Mouse (Mus musculus) limb, embryonic 10.5 days (tissue): ENCODE results near the gene Rtf2. TPM values are rescaled to one million over a fixed set of nuclear protein-coding genes. Genes with fewer than 3 reads are reported as not detected.

Experiments used
- DNase-seq: peaks from one replicate; pipeline ENCODE4 v3.0.0-alpha.2; 2017; ENCODE audit warnings: low spot score
- H3K27ac ChIP-seq: fragments of 300-500 bp; sonication (generic); 2 replicates; pipeline ENCODE4 v1.5.1; 2016; ENCODE audit warnings: mild to moderate bottlenecking
- H3K27me3 ChIP-seq: fragments of 300-500 bp; sonication (generic); 2 replicates; pipeline ENCODE4 v1.6.1; 2016; ENCODE audit warnings: low read depth, mild to moderate bottlenecking; ENCODE audit not compliant: poor library complexity, severe bottlenecking
- H3K36me3 ChIP-seq: fragments of 300-500 bp; sonication (generic); 2 replicates; pipeline ENCODE4 v1.6.1; 2016; ENCODE audit warnings: mild to moderate bottlenecking, moderate library complexity
- H3K4me1 ChIP-seq: fragments of 300-500 bp; sonication (generic); 2 replicates; pipeline ENCODE4 v1.6.1; 2016
- H3K4me3 ChIP-seq: fragments of 300-500 bp; sonication (generic); 2 replicates; pipeline ENCODE4 v1.5.1; 2016; ENCODE audit warnings: mild to moderate bottlenecking, moderate library complexity
- H3K9me3 ChIP-seq: fragments of 300-500 bp; sonication (generic); replicated peaks from 2 replicates; pipeline ENCODE4 v1.6.1; 2016; ENCODE audit warnings: mild to moderate bottlenecking
- WGBS: fragments of 180-500 bp; shearing (Covaris S2); methylation state at CpG from one replicate; pipeline ENCODE4 v1.1.7; 2016; 5-methylcytosine and 5-hydroxymethylcytosine counted together
- polyA plus RNA-seq: library from polyadenylated mRNA; unstranded; fragments of >200 nt; fragmentation: Nextera tagmentation; extraction: Ambion mirVana; gene quantifications from 2 replicates; pipeline ENCODE4 v1.2.1, GENCODE M21; 2016

The Rtf2 gene
- polyA plus RNA-seq, 1 experiment from 2014 or later: 79.5 TPM

- 94% methylated on average over 4 of the region's 4 CpGs for WGBS
- no peaks in the 10 kb centered on the region for H3K4me1 ChIP-seq
- peaks cover 88% of the 10 kb centered on the region for H3K36me3 ChIP-seq
- no peak overlapping the region for H3K27ac ChIP-seq
- H3K27me3 ChIP-seq: no peaks in the 10 kb centered on the region
- H3K4me3 ChIP-seq: no peak overlapping the region
- DNase-seq: no peak
- H3K9me3 ChIP-seq: no peaks in the 10 kb centered on the region
These were observed 8.0 kb downstream of the Rtf2 start for GRCm38 (mm10) chr2:172448329-172448728.

- Histone ChIP-seq H3K36me3 (peaks cover 90% of the 10 kb centered on the region), H3K4me3 (no peak overlapping the region), H3K9me3 (no peaks in the 10 kb centered on the region), H3K27me3 (no peaks in the 10 kb centered on the region), H3K4me1 (no peaks in the 10 kb centered on the region), H3K27ac (no peak overlapping the region)
- 90% methylated on average over 6 of the region's 6 CpGs for WGBS
- no peak for DNase-seq
These were observed 10.3 kb downstream of the Rtf2 start for GRCm38 (mm10) chr2:172450640-172451039.

GRCm38 (mm10) chr2:172452031-172452430, 11.7 kb downstream of the Rtf2 start:
- H3K36me3 ChIP-seq: peaks cover 78% of the 10 kb centered on the region
- H3K27me3 ChIP-seq: no peaks in the 10 kb centered on the region
- no peak for DNase-seq
- H3K4me3 ChIP-seq: no peak overlapping the region
- 95% methylated on average over 4 of the region's 4 CpGs for WGBS
- H3K27ac ChIP-seq: no peak overlapping the region
- no peaks in the 10 kb centered on the region for H3K9me3 ChIP-seq
- H3K4me1 ChIP-seq: no peaks in the 10 kb centered on the region

- H3K27ac ChIP-seq: no peak overlapping the region
- WGBS: 94% methylated on average over 10 of the region's 10 CpGs
- H3K4me3 ChIP-seq: no peak overlapping the region
- H3K27me3 ChIP-seq: no peaks in the 10 kb centered on the region
- H3K4me1 ChIP-seq: no peaks in the 10 kb centered on the region
- no peak for DNase-seq
- H3K9me3 ChIP-seq: no peaks in the 10 kb centered on the region
- H3K36me3 ChIP-seq: peaks cover 77% of the 10 kb centered on the region
These were observed 12.1 kb downstream of the Rtf2 start for GRCm38 (mm10) chr2:172452458-172452857.

- H3K36me3 ChIP-seq: peaks cover 56% of the 10 kb centered on the region
- 90% methylated on average over 11 of the region's 11 CpGs for WGBS
- peaks cover 12% of the 10 kb centered on the region for H3K4me1 ChIP-seq
- DNase-seq: no peak
- H3K9me3 ChIP-seq: no peaks in the 10 kb centered on the region
- H3K27me3 ChIP-seq: no peaks in the 10 kb centered on the region
- H3K4me3 ChIP-seq: no peak within 1 kb of the TSS
- H3K27ac ChIP-seq: no peak within 1 kb of the TSS
These were observed 18.1 kb downstream of the Rtf2 start, which contains the start of gene Gcnt7 for GRCm38 (mm10) chr2:172458496-172458895. Gene Gcnt7 (minus strand): TSS chr2:172458596.

- Histone ChIP-seq H3K9me3 (no peaks in the 10 kb centered on the region), H3K27me3 (no peaks in the 10 kb centered on the region), H3K36me3 (peaks cover 64% of the 10 kb centered on the region), H3K4me1 (peaks cover 12% of the 10 kb centered on the region), H3K27ac (no peak overlapping the region), H3K4me3 (no peak overlapping the region)
- DNase-seq: no peak
- 41% methylated on average over 2 of the region's 2 CpGs for WGBS
These were observed 20.3 kb downstream of the Rtf2 start for GRCm38 (mm10) chr2:172460647-172461046.

- Histone ChIP-seq H3K4me1 (peaks cover 12% of the 10 kb centered on the region), H3K4me3 (no peak overlapping the region), H3K27me3 (no peaks in the 10 kb centered on the region), H3K9me3 (no peaks in the 10 kb centered on the region), H3K36me3 (peaks cover 77% of the 10 kb centered on the region), H3K27ac (no peak overlapping the region)
- no peak for DNase-seq
- 91% methylated on average over 4 of the region's 4 CpGs for WGBS
These were observed 22.5 kb downstream of the Rtf2 start for GRCm38 (mm10) chr2:172462813-172463212.

GRCm38 (mm10) chr2:172466427-172467132, 26.2 kb downstream of the Rtf2 start:
- no peaks in the 10 kb centered on the region for H3K9me3 ChIP-seq
- H3K4me1 ChIP-seq: no peaks in the 10 kb centered on the region
- peaks cover 84% of the 10 kb centered on the region for H3K36me3 ChIP-seq
- no peak for DNase-seq
- no peak overlapping the region for H3K27ac ChIP-seq
- 91% methylated on average over 11 of the region's 11 CpGs for WGBS
- H3K27me3 ChIP-seq: no peaks in the 10 kb centered on the region
- H3K4me3 ChIP-seq: no peak overlapping the region

GRCm38 (mm10) chr2:172467206-172467605, 26.9 kb downstream of the Rtf2 start:
- WGBS: 93% methylated on average over 5 of the region's 5 CpGs
- H3K36me3 ChIP-seq: peaks cover 78% of the 10 kb centered on the region
- no peak overlapping the region for H3K4me3 ChIP-seq
- no peaks in the 10 kb centered on the region for H3K27me3 ChIP-seq
- no peak for DNase-seq
- no peaks in the 10 kb centered on the region for H3K9me3 ChIP-seq
- H3K27ac ChIP-seq: no peak overlapping the region
- H3K4me1 ChIP-seq: no peaks in the 10 kb centered on the region

- no peak overlapping the region for H3K4me3 ChIP-seq
- DNase-seq: no peak
- H3K9me3 ChIP-seq: no peaks in the 10 kb centered on the region
- H3K27me3 ChIP-seq: no peaks in the 10 kb centered on the region
- peaks cover 67% of the 10 kb centered on the region for H3K36me3 ChIP-seq
- H3K4me1 ChIP-seq: no peaks in the 10 kb centered on the region
- no peak overlapping the region for H3K27ac ChIP-seq
- 94% methylated on average over 11 of the region's 11 CpGs for WGBS
These were observed 28.0 kb downstream of the Rtf2 start for GRCm38 (mm10) chr2:172468346-172468819.

GRCm38 (mm10) chr2:172472318-172472717, 32.0 kb downstream of the Rtf2 start, which contains the start of gene Fam209:
Gene Fam209 (plus strand): TSS chr2:172472520.
- H3K27me3 ChIP-seq: no peaks in the 10 kb centered on the region; the same call in 1 of the 2 replicates
- DNase-seq: no peak
- WGBS: 88% methylated on average over 11 of the region's 11 CpGs
- H3K4me3 ChIP-seq: no peak within 1 kb of the TSS
- H3K4me1 ChIP-seq: peaks cover 6% of the 10 kb centered on the region; the same call in 1 of the 2 replicates
- no peaks in the 10 kb centered on the region for H3K9me3 ChIP-seq
- peaks cover 28% of the 10 kb centered on the region for H3K36me3 ChIP-seq
- H3K27ac ChIP-seq: no peak within 1 kb of the TSS

- Histone ChIP-seq H3K27me3 (no peaks in the 10 kb centered on the region; the same call in 1 of the 2 replicates), H3K36me3 (peaks cover 15% of the 10 kb centered on the region), H3K9me3 (no peaks in the 10 kb centered on the region), H3K4me1 (peaks cover 8% of the 10 kb centered on the region; the same call in 1 of the 2 replicates), H3K27ac (no peak overlapping the region), H3K4me3 (no peak overlapping the region)
- 80% methylated on average over 8 of the region's 8 CpGs for WGBS
- DNase-seq: no peak
These were observed 33.2 kb downstream of the Rtf2 start for GRCm38 (mm10) chr2:172473591-172473990.

- H3K36me3 ChIP-seq: peaks cover 1% of the 10 kb centered on the region
- no peak overlapping the region for H3K4me3 ChIP-seq
- WGBS: 35% methylated on average over 6 of the region's 6 CpGs
- H3K27ac ChIP-seq: no peak overlapping the region
- H3K27me3 ChIP-seq: peaks cover under 1% of the 10 kb centered on the region; the same call in 1 of the 2 replicates
- no peak for DNase-seq
- H3K4me1 ChIP-seq: peaks cover 8% of the 10 kb centered on the region; the same call in 1 of the 2 replicates
- no peaks in the 10 kb centered on the region for H3K9me3 ChIP-seq
These were observed 34.6 kb downstream of the Rtf2 start for GRCm38 (mm10) chr2:172474970-172475369.
